Mouse (Mus musculus): ENCODE results near the gene Abcc5.
"Not testable (repeated sequence)": the region's sequence is repeated elsewhere in the genome, so short reads cannot be mapped to it uniquely, and the experiment has no call there.

Gene Abcc5

DNA sequence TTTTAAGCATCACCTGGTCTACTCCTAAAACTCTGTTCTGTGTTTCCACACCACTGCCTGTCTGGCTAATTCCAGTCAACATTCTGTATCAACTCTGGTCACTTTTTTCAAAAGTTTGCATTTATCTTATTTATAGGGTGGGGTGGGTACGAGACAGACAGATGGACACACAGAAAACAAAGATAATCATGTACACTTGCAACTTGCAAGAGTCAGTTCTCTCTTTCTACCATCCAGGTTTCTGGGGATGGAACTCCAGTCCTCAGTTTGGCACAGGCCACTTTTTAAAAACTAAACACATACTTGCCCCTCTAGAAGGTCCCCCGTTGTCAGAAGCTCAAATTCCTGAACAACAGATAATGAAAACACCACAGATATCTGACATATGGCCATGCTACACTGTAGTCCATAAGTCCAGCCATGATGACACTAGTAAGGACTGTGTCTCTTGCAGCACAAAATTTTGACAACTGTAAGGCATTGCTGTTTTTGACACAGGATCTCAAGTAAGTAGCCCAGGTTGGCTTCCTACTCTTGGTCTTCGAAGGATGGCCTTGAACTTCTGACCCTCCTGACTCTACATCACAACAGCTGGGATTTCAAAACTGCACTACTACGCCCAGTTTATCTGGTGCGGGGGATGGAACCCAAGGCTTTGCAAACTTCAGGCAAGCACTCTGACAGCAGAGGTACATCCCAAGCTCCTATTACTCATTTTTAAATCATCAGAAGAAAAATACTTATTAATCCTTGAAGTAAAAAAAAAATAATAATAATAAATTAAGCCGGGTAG lies 3.1 kb downstream of the Abcc5 start:
- no peak for DNase-seq (ENCODE audit: low spot score in 2 of 2)

DNA sequence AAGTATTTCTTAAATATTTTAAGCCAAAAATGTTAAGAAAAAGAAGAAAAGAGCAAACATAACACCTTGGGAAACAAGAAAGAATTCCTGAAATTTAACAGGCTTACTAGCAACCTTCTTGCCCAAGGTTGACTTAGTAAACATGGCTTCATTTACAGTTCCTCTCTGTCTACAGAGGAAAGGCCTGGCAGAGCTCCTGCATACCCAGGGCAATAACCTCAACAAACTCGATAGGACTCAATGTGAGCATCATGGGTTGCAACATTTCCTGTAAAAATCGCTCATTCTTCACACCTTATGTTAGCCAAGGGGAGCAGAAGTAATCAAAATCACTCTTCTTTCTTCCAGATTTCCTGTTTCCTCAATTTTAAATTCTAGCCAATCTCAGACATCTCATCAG lies 8.1 kb downstream of the Abcc5 start:
- no peak for DNase-seq (ENCODE audit: low spot score in 2 of 2)

DNA sequence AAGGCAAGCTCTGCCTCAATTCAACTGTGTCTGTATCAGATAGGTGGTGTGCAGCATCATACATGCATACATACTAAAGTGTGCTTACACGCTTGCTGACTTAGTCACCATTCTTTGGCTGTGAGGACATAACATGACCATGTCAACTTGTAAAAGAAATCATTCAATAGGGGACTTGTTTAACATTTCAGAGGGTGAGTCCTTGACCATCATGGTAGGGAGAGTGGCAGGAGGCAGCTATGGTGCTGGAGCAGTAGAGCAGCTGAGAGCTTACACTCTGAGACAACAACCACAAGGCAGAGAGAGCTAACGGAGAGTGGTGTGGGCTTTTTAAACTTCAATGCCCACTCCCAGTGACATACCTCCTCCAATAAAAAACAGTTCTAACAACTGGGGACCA lies 9.9 kb downstream of the Abcc5 start:
- no peak for DNase-seq (ENCODE audit: low spot score in 2 of 2)

DNA sequence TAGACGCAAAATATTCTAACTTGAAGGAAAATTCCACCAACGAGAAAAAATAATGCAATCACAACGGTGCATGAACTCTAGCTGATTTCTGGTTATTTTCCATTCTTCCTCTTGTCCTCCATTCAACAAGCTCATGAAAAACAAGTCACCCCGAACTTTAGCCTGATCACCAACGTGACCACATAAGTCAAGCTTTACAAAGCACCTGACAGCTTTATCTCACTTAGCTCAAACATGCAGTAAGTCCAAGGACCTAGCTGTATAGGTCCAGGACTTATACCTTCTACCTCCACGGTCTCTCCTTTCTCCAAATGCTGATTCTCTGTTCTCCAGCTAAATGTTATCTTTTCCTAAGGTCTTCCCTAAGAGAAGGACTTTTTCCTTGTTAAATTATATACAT lies 10.4 kb downstream of the Abcc5 start:
- no peak for DNase-seq (ENCODE audit: low spot score in 2 of 2)

DNA sequence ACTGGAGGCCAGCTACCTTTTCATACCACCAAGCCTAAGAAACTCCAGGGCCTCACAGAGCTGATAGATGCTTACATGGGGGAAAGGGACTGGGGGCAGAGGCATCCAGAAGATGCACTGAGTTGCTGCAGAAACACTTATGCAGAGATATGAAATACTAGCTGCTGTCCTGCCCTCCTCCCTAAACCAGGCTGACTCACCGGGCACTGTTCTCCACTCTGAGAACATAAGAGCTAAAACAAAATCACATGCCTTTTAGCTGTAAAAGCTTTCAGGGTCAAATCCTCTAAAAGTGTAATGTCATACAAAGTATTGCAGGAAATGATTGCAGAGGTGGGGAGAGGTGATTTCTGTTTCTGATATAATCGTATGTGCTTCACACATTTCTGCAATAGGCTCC lies 11.0 kb downstream of the Abcc5 start:
- no peak for DNase-seq (ENCODE audit: low spot score in 2 of 2)

- no peak for DNase-seq (ENCODE audit: low spot score in 2 of 2)
These were observed 12.3 kb downstream of the Abcc5 start for GRCm38 (mm10) chr16:20413870-20414331.

GRCm38 (mm10) chr16:20411958-20412570 lies 14.1 kb downstream of the Abcc5 start:
- DNase-seq (ENCODE audit: low spot score in 2 of 2): no peak

DNA sequence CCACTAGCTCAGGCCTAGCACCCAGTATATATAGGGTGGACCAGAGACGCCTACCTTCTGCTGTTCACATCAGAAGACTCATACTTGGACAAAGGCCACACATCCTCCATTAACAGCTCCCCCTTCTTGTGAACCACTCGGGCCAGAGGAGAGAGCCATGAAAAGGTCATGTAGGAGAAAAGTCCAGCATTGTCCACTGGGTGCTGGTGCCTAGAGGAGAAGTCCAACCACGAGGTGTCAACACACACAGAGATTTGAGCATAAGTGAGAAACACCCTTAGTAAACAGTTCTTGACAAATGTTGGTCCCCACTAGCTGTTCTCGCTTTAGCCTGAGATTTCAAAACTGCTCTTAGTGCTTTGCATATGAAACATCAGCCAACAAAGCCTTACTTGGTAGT lies 20.9 kb downstream of the Abcc5 start:
- no peak for DNase-seq (ENCODE audit: low spot score in 2 of 2)

GRCm38 (mm10) chr16:20403327-20403726 lies 22.9 kb downstream of the Abcc5 start:
- DNase-seq (ENCODE audit: low spot score in 2 of 2): no peak

DNA sequence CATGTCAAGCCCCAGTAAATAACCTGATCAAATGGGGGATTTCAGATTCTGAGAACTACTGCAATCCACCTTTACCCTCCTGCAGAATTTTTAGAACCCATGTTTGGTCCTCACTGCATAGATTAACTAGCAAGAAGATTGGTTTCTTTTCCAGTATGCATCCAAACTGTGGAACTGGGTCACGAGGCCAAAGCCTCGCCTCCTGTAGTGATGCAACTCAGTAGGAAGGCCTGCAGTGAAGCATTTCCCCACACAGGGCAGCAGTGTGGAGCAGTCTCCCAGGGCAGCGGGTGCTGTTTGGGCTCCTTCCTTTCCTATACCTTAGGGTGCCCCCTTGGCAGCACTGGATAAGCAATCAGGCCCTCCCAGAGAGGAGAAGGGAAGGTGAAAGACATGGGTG lies 24.6 kb downstream of the Abcc5 start:
- DNase-seq (ENCODE audit: low spot score in 2 of 2): no peak

GRCm38 (mm10) chr16:20400707-20401591 lies 25.2 kb downstream of the Abcc5 start:
- no peak for DNase-seq (ENCODE audit: low spot score in 2 of 2)

DNA sequence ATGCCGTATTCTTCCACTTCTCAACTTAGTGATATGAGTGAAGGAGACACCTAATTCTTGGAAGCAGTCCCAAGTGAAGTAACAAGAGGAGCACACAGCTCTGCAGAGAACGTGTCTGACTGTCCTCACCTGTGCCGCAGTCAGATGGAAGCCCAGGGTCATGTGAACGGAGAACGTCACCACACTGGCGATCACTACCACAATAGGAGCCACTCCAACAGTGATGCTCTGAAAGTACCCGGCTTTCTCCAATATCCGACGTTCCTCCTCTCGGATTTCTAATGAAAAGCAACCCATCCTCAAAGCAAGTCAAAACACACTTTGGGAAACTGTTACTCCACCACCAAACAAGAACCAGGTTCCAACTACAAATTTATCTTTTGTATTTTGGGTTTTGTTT lies 29.3 kb downstream of the Abcc5 start:
- no peak for DNase-seq (ENCODE audit: low spot score in 2 of 2)

DNA sequence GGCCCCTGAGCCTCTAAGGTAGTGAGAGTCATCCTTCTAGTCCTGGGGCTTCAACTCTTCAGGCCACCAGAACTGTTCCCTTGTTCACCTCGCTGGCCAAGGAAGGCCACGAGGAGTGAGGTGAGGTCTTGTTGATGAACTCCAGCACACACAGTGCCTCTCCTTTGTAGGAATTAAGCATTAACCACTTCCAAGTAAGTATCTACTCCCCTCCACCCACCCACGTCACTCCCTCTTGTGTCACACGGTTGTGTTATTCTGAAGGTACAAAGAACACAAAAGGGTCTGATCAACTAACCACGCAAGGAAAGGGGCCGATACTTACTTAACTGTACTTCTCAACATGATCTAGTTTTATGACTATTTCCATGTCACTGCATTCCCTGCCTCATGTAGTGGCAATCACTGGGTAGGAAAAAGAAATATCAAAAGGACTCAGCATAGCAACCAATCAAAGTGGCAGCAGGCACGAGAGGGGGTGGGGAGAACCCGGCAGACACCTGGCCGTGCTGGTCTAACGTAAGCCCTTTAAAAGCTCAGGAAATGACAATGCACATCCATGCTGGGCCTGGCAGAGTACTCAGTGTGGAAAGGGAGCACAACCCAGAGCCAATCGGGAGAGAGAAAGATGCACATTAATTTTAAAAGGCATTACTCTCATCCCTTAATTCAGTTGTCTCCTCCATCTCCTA lies 30.8 kb downstream of the Abcc5 start:
- no peak for DNase-seq (ENCODE audit: low spot score in 2 of 2)

DNA sequence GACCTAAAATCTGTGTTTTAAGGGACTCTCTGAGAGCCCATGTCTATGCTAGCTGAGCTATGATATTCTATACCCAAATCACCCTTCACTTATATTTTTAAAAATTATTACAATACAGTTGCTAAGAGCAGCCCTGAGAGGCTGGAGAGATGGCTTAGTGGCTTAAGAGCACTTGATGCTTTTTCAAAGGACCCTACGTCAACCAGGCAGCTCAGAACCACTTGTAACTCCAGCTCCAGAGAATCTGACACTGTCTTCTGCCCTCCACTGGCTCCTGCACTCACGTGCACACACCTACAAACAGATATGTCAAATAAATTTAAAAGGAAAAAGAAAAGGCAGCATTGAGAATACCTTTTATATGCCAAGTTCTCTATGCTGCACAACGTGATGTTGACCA lies 34.4 kb downstream of the Abcc5 start:
- DNase-seq (ENCODE audit: low spot score in 2 of 2): no peak

DNA sequence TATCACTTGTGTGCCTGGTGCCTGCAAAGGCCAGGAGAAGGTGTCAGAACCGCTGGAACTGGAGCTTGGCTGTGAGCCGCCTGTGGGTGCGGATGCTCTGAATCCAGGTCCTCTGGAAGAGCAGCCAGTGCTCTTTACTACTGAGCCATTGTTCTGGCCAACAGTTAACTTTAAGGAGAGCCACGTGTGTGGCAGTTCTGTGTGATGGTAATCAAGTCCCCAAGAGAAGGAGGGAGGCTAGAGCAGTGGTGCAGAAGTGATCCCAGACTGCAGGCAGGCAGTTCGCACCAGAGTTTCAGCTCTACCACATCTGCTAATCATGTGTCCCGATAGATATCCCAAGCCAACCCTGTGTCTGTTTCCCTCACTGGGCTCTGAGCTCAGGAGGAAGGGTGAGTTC lies 36.0 kb downstream of the Abcc5 start:
- no peak for DNase-seq (ENCODE audit: low spot score in 2 of 2)

- no peak for DNase-seq (ENCODE audit: low spot score in 2 of 2)
These were observed 45.2 kb downstream of the Abcc5 start for GRCm38 (mm10) chr16:20381031-20381430.

- DNase-seq (ENCODE audit: low spot score in 2 of 2): no peak
These were observed 50.9 kb downstream of the Abcc5 start for GRCm38 (mm10) chr16:20375341-20375740.

DNA sequence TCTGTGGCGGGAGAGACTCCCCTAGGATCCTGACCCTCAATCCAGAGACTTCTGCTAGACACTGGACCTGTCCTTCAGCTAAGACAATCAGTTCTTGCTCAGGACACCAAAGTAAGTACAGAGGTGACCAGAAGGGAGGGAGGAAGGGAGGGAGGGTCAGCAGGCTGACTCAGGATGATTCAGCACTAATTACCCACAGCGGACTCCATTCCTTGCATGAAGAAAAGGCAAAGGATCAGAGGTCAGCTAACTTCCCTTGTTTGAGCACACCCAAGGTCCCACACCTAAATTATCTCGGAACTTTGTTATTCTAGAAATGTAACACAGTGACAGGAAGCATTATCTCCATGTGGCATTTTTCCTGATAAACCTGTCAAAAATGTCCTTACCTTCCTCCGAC lies 54.5 kb downstream of the Abcc5 start:
- DNase-seq (ENCODE audit: low spot score in 2 of 2): no peak

- no peak for DNase-seq (ENCODE audit: low spot score in 2 of 2)
These were observed 58.0 kb downstream of the Abcc5 start for GRCm38 (mm10) chr16:20368221-20368620.

- DNase-seq (ENCODE audit: low spot score in 2 of 2): no peak
These were observed 64.1 kb downstream of the Abcc5 start for GRCm38 (mm10) chr16:20362121-20362520.

DNA sequence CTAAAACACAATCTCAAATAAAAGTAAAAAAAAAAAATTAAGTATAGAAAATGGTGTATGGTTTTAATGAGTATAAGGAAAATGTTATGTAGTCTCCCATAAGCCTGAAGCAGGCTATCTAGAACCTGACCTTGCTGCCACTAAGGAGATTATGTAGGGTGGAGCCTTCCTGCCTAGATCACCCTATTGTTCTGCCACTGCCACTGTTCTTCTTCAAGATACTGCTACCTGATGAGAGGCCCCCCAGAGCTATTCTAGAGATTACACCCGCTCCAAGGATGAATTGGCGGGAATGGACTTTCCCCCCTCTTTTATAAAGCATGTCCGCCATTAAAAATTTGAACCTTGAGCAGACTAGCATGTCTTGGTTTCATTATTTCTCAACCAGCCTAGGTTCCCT lies 64.7 kb downstream of the Abcc5 start:
- not testable (repeated sequence) for DNase-seq (ENCODE audit: low spot score in 2 of 2)
